Mouse (Mus musculus): ENCODE measurements around the gene Vps26a.
"Not testable (repeated sequence)": the region's sequence is repeated elsewhere in the genome, so short reads cannot be mapped to it uniquely, and the experiment has no call there.

The Vps26a gene

DNA sequence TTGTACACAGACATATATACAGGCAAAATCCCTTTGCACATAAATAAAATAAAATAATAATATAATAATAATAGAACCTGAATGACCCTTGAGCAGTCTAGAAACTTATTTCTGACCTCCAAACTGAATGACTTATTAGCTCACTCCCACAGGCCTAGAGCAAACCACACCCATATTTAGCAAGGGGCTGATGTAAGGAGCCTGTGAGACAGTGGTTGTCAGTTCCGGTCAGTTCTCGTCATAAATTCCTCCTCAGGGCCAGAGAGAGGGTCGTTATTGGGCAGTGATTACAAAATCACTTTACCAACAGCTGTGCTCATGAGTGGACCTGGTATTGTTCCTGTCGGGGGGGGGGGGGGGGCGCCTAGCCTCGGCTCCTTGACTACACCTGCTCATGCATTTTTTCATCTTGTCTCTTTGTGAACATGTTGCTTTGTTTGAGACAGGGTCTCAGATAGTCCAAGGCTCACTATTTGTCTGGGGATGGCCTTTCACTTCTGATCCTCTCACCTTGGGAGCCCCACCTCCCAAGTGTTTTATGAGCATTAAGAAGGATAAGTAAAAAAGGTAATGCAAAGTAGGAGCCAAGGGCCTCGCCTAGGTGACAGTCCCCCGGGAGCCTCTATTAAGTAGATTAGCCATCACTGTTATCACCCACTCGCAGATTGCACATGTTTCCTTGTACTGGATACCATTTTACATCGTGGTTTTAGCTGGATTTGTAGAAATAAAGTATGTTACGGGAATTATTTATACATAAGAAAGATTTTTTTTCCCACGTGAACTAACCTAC, 17.4 kb upstream of the Vps26a start:
- in situ Hi-C loops (cut with MboI; ENCODE audit: low pct_unique_long_range_greater_than_20kb in 1 of 2, low sequenced_read_pairs in 2 of 2, unreplicated experiment in 1 of 2): loop anchor here (5.0 to 10.0 kb wide), 2 partner anchors 48 to 51 kb away; no protein-coding TSS in a partner anchor

DNA sequence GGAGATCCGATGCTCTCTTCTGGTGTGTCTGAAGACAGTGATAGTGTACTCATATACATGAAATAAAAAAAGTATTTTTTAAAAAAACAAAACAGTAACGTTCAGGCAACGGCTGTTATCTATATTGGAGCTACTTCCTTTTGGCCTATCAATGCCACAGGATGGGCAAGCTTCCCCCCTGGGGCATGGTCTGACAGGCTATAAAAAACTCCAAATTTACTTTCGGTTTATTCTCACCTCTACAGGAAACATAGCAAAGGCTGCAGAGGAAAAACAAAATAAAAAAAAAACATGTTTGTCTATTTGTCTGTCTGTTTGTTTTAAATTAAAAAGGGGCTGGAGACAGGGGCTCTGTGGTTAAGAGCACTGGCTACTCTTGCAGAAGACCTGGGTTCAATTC, 16.7 kb upstream of the Vps26a start:
- in situ Hi-C loops (cut with MboI; ENCODE audit: low pct_unique_long_range_greater_than_20kb in 1 of 2, low sequenced_read_pairs in 2 of 2, unreplicated experiment in 1 of 2): loop anchor here (5.0 to 10.0 kb wide), 2 partner anchors 49 to 51 kb away; no protein-coding TSS in a partner anchor

DNA sequence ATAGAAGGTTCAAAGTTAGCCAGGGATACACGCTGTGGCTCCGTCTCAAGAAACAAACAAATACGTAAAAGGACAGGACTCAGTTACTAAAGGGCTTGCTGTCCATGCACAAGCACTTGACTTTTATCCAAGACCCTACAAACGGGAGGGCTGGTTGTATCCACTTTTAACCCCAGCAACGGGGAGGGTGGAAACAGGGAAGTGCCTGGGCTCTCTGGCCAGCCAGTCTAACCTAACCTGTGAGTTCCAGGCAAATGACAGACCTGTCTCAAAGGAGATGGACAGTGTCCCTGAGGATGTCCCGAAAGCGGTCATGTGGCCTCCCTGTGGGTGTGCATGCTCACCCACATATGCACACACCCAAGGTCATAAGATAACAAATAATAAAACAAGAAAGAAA, 15.3 kb upstream of the Vps26a start:
- in situ Hi-C loops (cut with MboI; ENCODE audit: low pct_unique_long_range_greater_than_20kb in 1 of 2, low sequenced_read_pairs in 2 of 2, unreplicated experiment in 1 of 2): loop anchor here (5.0 to 10.0 kb wide), 2 partner anchors 50 to 53 kb away; no protein-coding TSS in a partner anchor

GRCm38 (mm10) chr10:62500916-62501615, 14.5 kb upstream of the Vps26a start:
- in situ Hi-C loops (cut with MboI; ENCODE audit: low pct_unique_long_range_greater_than_20kb in 1 of 2, low sequenced_read_pairs in 2 of 2, unreplicated experiment in 1 of 2): loop anchor here (5.0 to 10.0 kb wide), 2 partner anchors 51 to 54 kb away; no protein-coding TSS in a partner anchor

- in situ Hi-C loops (cut with MboI; ENCODE audit: low pct_unique_long_range_greater_than_20kb in 1 of 2, low sequenced_read_pairs in 2 of 2, unreplicated experiment in 1 of 2): loop anchor here (5.0 to 10.0 kb wide), 2 partner anchors 52 to 54 kb away; no protein-coding TSS in a partner anchor
These were observed 13.7 kb upstream of the Vps26a start for GRCm38 (mm10) chr10:62500088-62500915.

- in situ Hi-C loops (cut with MboI; ENCODE audit: low pct_unique_long_range_greater_than_20kb in 1 of 2, low sequenced_read_pairs in 2 of 2, unreplicated experiment in 1 of 2): not testable (repeated sequence)
These were observed 5.1 kb upstream of the Vps26a start for GRCm38 (mm10) chr10:62491681-62492080.

GRCm38 (mm10) chr10:62488266-62488665, 1.7 kb upstream of the Vps26a start:
- in situ Hi-C loops (cut with MboI; ENCODE audit: low pct_unique_long_range_greater_than_20kb in 1 of 2, low sequenced_read_pairs in 2 of 2, unreplicated experiment in 1 of 2): no loop called here

DNA sequence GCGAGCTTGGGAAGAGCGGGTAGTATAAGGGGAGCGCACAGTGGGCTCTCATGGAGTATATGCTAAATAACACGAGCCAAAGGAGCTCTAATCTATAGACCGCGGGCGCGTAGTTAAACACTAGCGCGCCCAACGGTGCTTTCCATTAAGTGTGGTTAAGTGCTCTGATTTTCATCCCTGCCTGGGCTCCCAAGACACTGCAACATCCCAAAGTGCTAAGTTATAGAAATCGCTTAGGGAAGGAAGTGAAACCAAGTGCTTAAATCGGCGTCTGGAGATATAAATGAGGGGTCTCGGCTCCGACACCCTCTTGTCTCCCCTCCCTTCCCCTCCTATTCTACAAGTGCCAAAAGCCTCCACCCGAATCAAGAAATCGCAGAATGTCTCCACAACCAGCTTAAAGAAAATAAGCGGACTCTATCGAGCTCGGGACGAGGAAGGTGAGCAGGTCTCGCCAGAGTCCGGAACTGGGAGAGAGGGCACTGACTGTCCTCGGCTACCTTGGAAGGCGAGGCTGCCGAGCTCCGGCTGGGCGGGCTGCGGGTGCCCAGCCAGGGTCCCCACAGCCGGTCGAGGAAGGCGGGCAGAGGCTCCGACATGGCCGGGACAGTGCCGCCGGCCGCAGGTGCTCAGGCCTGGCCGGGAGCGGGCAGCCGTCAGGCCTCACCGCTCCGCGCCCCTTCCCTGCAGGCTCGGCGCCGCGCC, 575 bp downstream of the Vps26a start:
- in situ Hi-C loops (cut with MboI; ENCODE audit: low pct_unique_long_range_greater_than_20kb in 1 of 2, low sequenced_read_pairs in 2 of 2, unreplicated experiment in 1 of 2): no loop called here

DNA sequence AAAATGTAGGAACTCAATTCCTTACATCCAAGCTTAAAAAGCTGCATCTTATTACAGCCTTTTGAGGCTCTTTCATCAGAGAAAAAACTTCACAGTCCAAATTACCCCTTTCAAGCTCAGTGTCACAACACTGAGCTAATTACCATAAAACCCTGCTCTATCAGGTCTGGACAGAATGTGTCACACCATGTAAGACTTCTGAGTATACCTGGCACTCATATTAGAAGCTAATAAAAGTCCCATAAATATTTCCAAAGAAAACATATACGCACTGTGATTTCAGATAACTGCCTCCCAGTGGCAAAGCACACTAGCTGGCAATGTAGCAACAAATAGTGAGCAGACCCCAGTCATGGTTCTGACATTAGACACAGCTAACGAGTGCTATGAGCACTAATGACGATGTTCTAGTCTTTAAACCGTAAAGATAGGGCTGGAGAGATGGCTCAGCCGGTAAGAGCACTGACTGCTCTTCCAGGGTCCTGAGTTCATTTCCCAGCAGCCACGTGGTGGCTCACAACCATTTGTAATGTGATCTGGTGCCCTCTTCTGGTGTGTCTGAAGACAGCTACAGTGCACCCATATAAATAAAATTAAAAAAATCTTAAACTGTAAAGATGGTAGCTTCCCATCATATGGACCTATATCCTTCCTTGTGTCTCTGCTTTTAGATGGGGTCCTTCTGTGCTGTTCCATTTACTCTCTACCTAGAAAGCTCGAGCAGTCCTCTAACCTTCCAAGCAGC, 5.3 kb downstream of the Vps26a start:
- in situ Hi-C loops (cut with MboI; ENCODE audit: low pct_unique_long_range_greater_than_20kb in 1 of 2, low sequenced_read_pairs in 2 of 2, unreplicated experiment in 1 of 2): no loop called here

GRCm38 (mm10) chr10:62476980-62477379, 9.6 kb downstream of the Vps26a start:
- in situ Hi-C loops (cut with MboI; ENCODE audit: low pct_unique_long_range_greater_than_20kb in 1 of 2, low sequenced_read_pairs in 2 of 2, unreplicated experiment in 1 of 2): no loop called here

- in situ Hi-C loops (cut with MboI; ENCODE audit: low pct_unique_long_range_greater_than_20kb in 1 of 2, low sequenced_read_pairs in 2 of 2, unreplicated experiment in 1 of 2): no loop called here
These were observed 11.7 kb downstream of the Vps26a start for GRCm38 (mm10) chr10:62474944-62475343.

DNA sequence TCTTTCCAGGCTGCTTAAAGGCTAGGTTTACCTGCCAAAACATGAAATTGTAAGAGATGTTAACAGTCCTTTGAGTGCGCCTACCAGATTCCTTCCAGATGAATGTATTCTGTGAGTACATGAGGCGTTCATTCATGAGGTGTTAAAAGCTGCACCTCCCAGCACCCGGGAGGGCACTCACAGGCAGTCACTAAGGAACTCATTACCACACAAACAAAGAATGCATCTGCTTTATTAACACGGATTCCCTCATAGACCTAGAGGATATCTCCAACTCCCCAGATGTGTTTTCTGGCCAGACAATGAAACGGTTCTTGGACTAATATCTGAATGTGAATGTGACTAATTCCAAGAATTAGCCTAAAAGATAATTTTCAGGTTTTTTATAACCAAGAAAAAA, 15.5 kb downstream of the Vps26a start:
- in situ Hi-C loops (cut with MboI; ENCODE audit: low pct_unique_long_range_greater_than_20kb in 1 of 2, low sequenced_read_pairs in 2 of 2, unreplicated experiment in 1 of 2): no loop called here

DNA sequence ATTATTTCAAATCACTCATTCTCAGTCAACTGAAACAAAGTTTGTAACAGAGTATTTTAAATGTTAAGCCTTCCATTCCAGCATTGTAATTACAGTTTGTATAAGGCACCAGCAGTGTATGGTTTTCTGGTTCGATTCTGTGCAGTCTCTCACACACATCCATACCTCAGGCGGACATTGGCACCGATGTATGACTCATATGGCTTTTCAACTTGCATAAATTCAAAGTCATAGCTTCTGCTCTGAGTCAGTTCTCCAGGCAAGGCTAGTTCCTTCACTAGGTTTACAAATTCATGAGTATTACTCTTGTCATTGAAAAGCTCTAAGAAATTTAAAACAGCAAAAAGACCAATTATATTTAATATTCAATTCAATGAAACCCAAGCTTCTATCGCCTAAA, 16.9 kb downstream of the Vps26a start:
- in situ Hi-C loops (cut with MboI; ENCODE audit: low pct_unique_long_range_greater_than_20kb in 1 of 2, low sequenced_read_pairs in 2 of 2, unreplicated experiment in 1 of 2): no loop called here

DNA sequence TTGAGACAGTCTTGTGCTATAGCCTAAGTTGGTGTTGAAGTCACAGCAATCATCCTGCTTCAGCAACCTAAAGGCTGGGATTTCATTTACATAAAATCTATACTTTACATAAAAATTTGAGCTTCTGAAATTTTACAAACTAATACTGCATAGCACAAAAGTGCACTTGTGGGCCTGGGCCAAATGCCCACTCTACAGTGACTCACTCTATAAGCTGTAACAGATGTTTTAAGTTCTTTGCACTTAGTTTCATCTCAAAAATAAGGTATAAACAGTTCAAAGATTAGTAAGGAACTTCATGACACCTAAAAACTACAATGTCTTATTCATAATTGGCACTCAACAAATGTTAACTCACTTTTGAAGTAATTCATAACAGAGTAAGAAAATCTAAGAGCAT, 25.3 kb downstream of the Vps26a start:
- in situ Hi-C loops (cut with MboI; ENCODE audit: low pct_unique_long_range_greater_than_20kb in 1 of 2, low sequenced_read_pairs in 2 of 2, unreplicated experiment in 1 of 2): no loop called here

DNA sequence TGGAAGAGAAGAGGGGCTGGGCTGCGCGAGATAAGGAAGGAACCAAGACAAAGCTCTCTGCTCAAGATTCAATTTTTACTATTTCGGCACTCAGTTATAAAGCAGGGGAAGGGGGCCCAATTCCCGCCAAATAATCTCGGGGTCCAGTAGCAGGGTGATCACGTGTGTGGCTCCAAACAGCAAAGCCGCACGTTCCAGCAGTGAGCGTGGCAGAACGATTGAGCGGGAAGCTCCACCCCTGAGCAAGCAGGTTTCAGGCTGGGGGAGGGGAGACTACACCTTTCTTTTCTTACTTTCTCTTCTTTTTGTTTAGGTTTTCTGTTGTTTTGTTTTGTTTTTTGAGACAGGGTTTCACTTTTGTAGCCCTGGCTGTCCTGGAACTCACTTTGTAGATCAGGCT, 34.6 kb downstream of the Vps26a start:
- in situ Hi-C loops (cut with MboI; ENCODE audit: low pct_unique_long_range_greater_than_20kb in 1 of 2, low sequenced_read_pairs in 2 of 2, unreplicated experiment in 1 of 2): not testable (repeated sequence)

- in situ Hi-C loops (cut with MboI; ENCODE audit: low pct_unique_long_range_greater_than_20kb in 1 of 2, low sequenced_read_pairs in 2 of 2, unreplicated experiment in 1 of 2): no loop called here
These were observed 36.3 kb downstream of the Vps26a start for GRCm38 (mm10) chr10:62450280-62450640.

DNA sequence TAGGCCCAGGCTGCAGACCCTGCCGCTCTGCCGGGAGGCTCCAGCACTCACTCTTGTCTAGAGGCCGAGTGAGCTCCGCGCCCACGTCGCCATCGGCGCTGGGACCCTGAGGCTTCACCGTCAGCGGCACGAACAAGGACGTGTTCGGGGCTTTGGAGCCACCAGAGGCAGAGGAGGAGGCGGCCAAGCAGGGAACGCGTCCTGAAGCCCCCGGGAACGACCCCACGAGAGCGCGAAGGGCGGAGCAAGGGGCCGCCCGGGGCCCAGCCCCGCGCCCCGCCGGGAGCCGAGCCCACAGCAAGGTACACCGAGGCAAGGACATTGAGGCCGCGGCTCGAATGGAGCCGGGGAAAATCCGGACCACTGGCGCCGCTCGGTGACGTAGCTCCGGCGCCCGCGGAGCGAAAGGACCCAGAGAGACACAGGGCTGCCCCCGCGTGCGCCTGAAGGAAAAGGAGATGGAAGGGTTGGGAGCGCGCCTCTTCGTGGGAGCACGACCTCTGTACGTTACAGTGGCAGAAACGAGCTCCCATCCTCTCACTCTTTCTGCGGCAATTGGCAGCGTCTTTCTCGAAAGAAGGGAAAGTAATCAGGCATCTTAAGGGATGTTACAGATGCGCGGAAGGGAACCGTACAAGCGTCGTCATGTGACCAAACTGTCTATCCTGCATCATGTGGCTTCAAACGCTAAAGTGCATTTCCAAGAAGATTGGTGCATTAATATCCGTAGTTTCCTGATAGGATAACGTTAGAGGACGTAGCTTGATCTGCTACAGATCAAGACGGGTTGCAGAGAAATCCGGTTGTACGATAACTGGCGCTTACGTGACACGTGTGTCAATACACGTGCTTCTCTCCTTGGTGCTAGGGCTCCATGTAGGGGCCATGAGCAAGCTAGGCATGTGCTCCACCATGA, 37.0 kb downstream of the Vps26a start, which contains the start of the genes 4930507D05Rik and Supv3l1:
Gene 4930507D05Rik (plus strand): TSS at position 126 of the 916 bp plus-strand sequence.
Gene Supv3l1 (minus strand): TSS at position 375 of the 916 bp plus-strand sequence.
- in situ Hi-C loops (cut with MboI; ENCODE audit: low pct_unique_long_range_greater_than_20kb in 1 of 2, low sequenced_read_pairs in 2 of 2, unreplicated experiment in 1 of 2): no loop called here
